Mouse (Mus musculus) retina, embryonic 14.5 days (tissue): Measurements from ENCODE around the gene Olfr298.

ENCODE experiments used
- DNase-seq: peaks from one replicate; pipeline ENCODE4 v3.0.0-alpha.2; 2015; ENCODE audit warnings: low spot score

The Olfr298 gene

GRCm38 (mm10) chr7:86492384-86492783, at the start of gene Olfr298:
Gene Olfr298, minus strand, starts transcription at chr7:86492484.
- no peak for DNase-seq

- no peak for DNase-seq
Measured at GRCm38 (mm10) chr7:86519668-86520067, 27.4 kb upstream of the Olfr298 start, which contains the start of gene Olfr297. Gene Olfr297, plus strand, starts transcription at chr7:86519968.

GRCm38 (mm10) chr7:86459621-86460020, 32.7 kb downstream of the Olfr298 start, which contains the start of gene Olfr299:
Gene Olfr299, plus strand, starts transcription at chr7:86459921.
- DNase-seq = no peak
